Mouse (Mus musculus): ENCODE measurements around the gene Mlh1. TPM values are rescaled to one million over a fixed set of nuclear protein-coding genes. Genes with fewer than 3 reads are reported as not detected.

Mlh1 gene
- polyA plus RNA-seq, 1 experiment from 2014 or later: 33.6 TPM

DNA sequence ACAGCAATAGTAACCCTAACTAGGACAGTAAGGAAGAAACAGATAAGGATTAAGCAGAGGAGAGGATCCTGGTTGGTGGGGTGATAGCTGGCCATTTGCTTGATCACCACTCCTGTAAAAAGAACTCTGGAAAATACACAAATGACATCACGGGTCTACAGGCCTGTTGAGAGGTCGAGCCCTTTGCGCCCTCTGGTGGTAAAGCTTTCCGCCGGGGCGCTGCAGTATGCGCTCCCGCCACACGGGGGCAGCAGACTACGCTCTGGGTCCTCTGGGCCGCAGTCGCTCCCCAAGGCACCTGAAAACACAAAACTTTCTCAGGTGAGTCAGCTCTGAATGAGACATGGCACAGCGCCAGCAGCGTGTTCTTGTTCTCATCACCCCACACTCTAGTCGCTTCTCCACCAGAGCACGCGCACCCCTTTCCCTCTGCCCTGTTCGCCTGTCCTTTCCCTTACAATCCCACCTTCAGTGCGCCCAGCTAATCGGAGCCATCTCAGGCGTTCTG is 18.3 kb upstream of the Mlh1 start:
- DNase-seq (ENCODE audit: low spot score) (peak; percentile 82), ATAC-seq (ENCODE audit: low read depth) (peak; percentile 68)
- Histone ChIP-seq H3K9me3 (ENCODE audit: control insufficient read depth, low read length) (no peaks in the 10 kb centered on the region), H3K27me3 (replicated peaks; ENCODE audit: control insufficient read depth, insufficient read depth, low read length) (no peaks in the 10 kb centered on the region), H3K27ac (replicated peaks; ENCODE audit: low read depth, low read length) (no peak overlapping the region), H3K4me2 (ENCODE audit: low read depth, low read length) (peak overlapping the region; percentile 45), H3K36me3 (ENCODE audit: control insufficient read depth, insufficient read depth, low read length) (no peaks in the 10 kb centered on the region), H3K4me3 (ENCODE audit: low read depth, low read length) (no peak overlapping the region), H3K4me1 (ENCODE audit: control insufficient read depth, insufficient read depth, low read length) (no peaks in the 10 kb centered on the region; the same call in 1 of the 2 replicates), H3K9ac (ENCODE audit: low read depth, low read length) (0 out of 2 replicates have a peak overlapping the region, but pooled peaks have one; percentile 5)
- 15% methylated on average over 21 of the region's 21 CpGs for WGBS

DNA sequence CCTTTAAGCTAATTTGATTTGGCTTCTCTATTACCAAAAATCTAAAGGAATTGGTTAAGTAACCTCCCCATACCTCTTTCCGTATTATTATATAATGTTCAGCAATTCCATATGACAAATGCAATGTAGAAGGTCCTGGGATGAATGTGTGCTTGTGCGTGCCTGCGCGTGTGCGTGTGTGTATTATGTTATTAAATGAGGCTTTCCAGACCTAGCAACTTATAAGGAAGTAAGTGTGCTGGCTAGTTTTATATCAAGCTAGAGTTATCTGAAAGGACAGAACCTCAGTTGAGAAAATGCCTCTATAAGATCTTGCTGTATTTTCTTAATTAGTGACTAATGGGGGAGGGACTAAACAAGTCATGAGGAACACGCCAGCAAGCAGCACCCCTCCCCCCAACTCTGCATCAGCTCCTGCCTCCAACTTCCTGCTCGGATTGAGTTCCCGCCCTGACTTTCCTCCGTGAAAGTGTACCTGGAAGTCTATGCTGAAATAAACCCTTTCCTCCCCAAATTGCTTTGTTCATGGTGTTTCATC is 17.8 kb upstream of the Mlh1 start:
- no peaks in the 10 kb centered on the region for H3K9me3 ChIP-seq (ENCODE audit: control insufficient read depth, low read length)
- H3K4me2 ChIP-seq (ENCODE audit: low read depth, low read length): peak overlapping the region; percentile 45
- H3K27me3 ChIP-seq (replicated peaks; ENCODE audit: control insufficient read depth, insufficient read depth, low read length): no peaks in the 10 kb centered on the region
- H3K9ac ChIP-seq (ENCODE audit: low read depth, low read length): no peak overlapping the region
- H3K36me3 ChIP-seq (ENCODE audit: control insufficient read depth, insufficient read depth, low read length): no peaks in the 10 kb centered on the region
- WGBS: 42% methylated on average over 9 of the region's 9 CpGs
- no peak overlapping the region for H3K4me3 ChIP-seq (ENCODE audit: low read depth, low read length)
- peak; percentile 59 for DNase-seq (ENCODE audit: low spot score)
- ATAC-seq (ENCODE audit: low read depth): peak; percentile 58
- H3K27ac ChIP-seq (replicated peaks; ENCODE audit: low read depth, low read length): no peak overlapping the region
- H3K4me1 ChIP-seq (ENCODE audit: control insufficient read depth, insufficient read depth, low read length): no peaks in the 10 kb centered on the region; the same call in 1 of the 2 replicates

DNA sequence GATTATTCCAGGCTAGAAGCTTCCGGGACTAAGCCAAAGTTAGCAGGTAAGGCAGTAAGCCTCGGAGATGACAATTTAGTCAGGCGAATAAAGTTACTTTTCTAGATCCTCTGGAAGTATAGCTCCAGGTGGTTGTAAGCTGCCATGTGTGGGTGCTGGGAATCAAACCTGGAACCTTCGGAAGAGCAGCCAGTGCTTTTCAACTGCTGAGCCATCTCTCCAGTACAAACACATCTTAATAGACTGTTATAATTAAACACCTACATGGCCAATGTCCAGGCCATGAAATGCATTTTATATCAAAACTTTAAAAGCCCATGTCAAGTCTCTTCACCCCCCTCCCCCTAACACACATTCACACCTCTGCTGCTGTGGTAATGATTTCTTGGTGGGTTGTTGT is 16.4 kb upstream of the Mlh1 start:
- H3K4me2 ChIP-seq (ENCODE audit: low read depth, low read length): no peak overlapping the region
- ATAC-seq (ENCODE audit: low read depth) (no peak), DNase-seq (ENCODE audit: low spot score) (no peak)
- no peaks in the 10 kb centered on the region for H3K9me3 ChIP-seq (ENCODE audit: control insufficient read depth, low read length)
- H3K36me3 ChIP-seq (ENCODE audit: control insufficient read depth, insufficient read depth, low read length): no peaks in the 10 kb centered on the region
- WGBS: 92% methylated on average over 4 of the region's 4 CpGs
- H3K27ac ChIP-seq (replicated peaks; ENCODE audit: low read depth, low read length): no peak overlapping the region
- no peak overlapping the region for H3K4me3 ChIP-seq (ENCODE audit: low read depth, low read length)
- no peaks in the 10 kb centered on the region; the same call in 1 of the 2 replicates for H3K4me1 ChIP-seq (ENCODE audit: control insufficient read depth, insufficient read depth, low read length)
- H3K9ac ChIP-seq (ENCODE audit: low read depth, low read length): no peak overlapping the region
- H3K27me3 ChIP-seq (replicated peaks; ENCODE audit: control insufficient read depth, insufficient read depth, low read length): no peaks in the 10 kb centered on the region

DNA sequence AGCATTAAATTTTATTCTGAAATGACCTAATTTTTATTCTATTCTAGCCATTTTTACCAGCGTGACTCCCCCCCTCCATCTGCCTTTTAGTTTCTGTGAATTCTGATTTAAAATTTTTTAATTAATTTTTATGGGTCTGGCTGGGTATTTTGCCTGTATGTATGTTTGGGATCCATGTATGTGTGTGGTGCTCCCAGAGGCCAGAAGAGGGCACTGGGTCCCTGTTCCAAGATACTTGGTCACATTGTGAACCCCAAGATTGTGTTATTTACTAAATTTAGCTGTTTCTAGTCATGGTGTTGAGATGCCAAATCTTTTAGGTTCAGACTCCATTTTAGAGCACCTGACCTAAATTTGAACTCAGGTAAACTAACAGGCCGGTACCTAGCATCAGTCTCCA is 14.9 kb upstream of the Mlh1 start:
- DNase-seq (ENCODE audit: low spot score): no peak
- WGBS: 77% methylated on average over 2 of the region's 2 CpGs
- ATAC-seq (ENCODE audit: low read depth): no peak
- H3K4me3 ChIP-seq (ENCODE audit: low read depth, low read length): no peak overlapping the region
- H3K27me3 ChIP-seq (replicated peaks; ENCODE audit: control insufficient read depth, insufficient read depth, low read length): no peaks in the 10 kb centered on the region
- no peaks in the 10 kb centered on the region for H3K9me3 ChIP-seq (ENCODE audit: control insufficient read depth, low read length)
- no peaks in the 10 kb centered on the region for H3K36me3 ChIP-seq (ENCODE audit: control insufficient read depth, insufficient read depth, low read length)
- H3K9ac ChIP-seq (ENCODE audit: low read depth, low read length): no peak overlapping the region
- no peak overlapping the region for H3K27ac ChIP-seq (replicated peaks; ENCODE audit: low read depth, low read length)
- H3K4me2 ChIP-seq (ENCODE audit: low read depth, low read length): no peak overlapping the region
- no peaks in the 10 kb centered on the region; the same call in 1 of the 2 replicates for H3K4me1 ChIP-seq (ENCODE audit: control insufficient read depth, insufficient read depth, low read length)

DNA sequence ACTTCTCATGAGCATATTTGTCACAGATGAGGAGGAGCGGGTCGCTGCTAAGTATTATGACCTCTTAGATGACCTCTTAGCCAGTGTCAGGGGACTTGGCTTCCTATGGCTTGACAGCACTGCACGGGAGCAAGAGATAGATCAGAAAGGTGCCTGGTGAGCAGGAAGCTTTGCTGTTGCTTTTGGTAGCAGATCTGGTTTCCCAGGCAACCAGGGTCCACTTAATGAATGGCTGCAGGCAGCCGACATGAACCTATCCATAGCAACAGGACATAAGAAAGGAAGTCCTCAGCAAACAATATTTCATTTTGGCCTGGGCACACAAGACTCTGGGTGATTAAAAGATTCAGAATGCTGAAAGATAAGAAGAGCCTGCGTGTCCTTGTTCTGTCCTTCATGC is 14.1 kb upstream of the Mlh1 start:
- ATAC-seq (ENCODE audit: low read depth): no peak
- H3K9me3 ChIP-seq (ENCODE audit: control insufficient read depth, low read length): no peaks in the 10 kb centered on the region
- no peak overlapping the region for H3K4me2 ChIP-seq (ENCODE audit: low read depth, low read length)
- no peak overlapping the region for H3K9ac ChIP-seq (ENCODE audit: low read depth, low read length)
- no peaks in the 10 kb centered on the region; the same call in 1 of the 2 replicates for H3K4me1 ChIP-seq (ENCODE audit: control insufficient read depth, insufficient read depth, low read length)
- DNase-seq (ENCODE audit: low spot score): peak; percentile 2
- no peak overlapping the region for H3K27ac ChIP-seq (replicated peaks; ENCODE audit: low read depth, low read length)
- no peaks in the 10 kb centered on the region for H3K27me3 ChIP-seq (replicated peaks; ENCODE audit: control insufficient read depth, insufficient read depth, low read length)
- H3K36me3 ChIP-seq (ENCODE audit: control insufficient read depth, insufficient read depth, low read length): no peaks in the 10 kb centered on the region
- H3K4me3 ChIP-seq (ENCODE audit: low read depth, low read length): no peak overlapping the region
- WGBS: 28% methylated on average over 5 of the region's 5 CpGs

DNA sequence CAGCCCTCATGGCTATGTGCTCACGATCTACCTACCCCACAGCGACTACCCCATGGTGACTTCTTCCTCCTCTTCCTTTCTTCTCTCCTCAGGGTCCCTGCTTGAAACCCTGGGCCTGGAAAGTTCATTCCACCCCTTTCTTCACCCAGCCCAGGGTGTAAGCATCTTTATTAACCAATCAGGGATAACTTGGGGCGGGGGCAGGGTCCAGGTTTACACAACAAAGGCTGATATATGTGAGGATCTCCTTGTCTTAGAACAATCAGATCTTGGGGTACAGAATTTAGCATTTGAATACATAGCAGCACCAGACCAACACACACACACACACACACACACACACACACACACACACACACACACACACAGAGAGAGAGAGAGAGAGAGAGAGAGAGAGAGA is 13.5 kb upstream of the Mlh1 start:
- no peaks in the 10 kb centered on the region for H3K9me3 ChIP-seq (ENCODE audit: control insufficient read depth, low read length)
- no peak overlapping the region for H3K9ac ChIP-seq (ENCODE audit: low read depth, low read length)
- H3K4me3 ChIP-seq (ENCODE audit: low read depth, low read length): no peak overlapping the region
- H3K36me3 ChIP-seq (ENCODE audit: control insufficient read depth, insufficient read depth, low read length): no peaks in the 10 kb centered on the region
- no peak overlapping the region for H3K4me2 ChIP-seq (ENCODE audit: low read depth, low read length)
- no peak for ATAC-seq (ENCODE audit: low read depth)
- DNase-seq (ENCODE audit: low spot score): no peak
- H3K27ac ChIP-seq (replicated peaks; ENCODE audit: low read depth, low read length): no peak overlapping the region
- WGBS: 39% methylated on average over 3 of the region's 3 CpGs
- no peaks in the 10 kb centered on the region; the same call in 1 of the 2 replicates for H3K4me1 ChIP-seq (ENCODE audit: control insufficient read depth, insufficient read depth, low read length)
- H3K27me3 ChIP-seq (replicated peaks; ENCODE audit: control insufficient read depth, insufficient read depth, low read length): no peaks in the 10 kb centered on the region

DNA sequence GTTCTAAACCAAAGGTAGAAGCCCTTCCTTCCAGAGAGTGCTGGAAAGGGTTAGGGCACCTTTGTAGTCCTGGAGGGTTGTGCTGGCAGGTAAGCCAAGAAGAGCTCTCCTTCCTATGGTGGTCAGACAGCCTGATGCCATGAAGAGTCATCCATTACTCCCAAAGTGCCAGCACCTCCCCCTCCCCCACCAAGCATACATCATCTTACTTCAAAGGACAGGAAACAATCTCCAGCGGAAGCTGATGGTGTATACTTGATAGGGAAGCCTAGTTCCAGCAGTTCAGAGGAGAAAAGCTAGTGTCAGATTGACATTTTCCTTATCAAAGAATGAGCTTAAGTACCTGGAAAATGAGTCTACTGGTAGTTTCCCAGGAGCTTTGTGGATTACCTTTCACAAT is 3.6 kb upstream of the Mlh1 start:
- Histone ChIP-seq H3K9ac (ENCODE audit: low read depth, low read length) (0 out of 2 replicates have a peak overlapping the region, but pooled peaks have one; percentile 25), H3K4me2 (ENCODE audit: low read depth, low read length) (peak overlapping the region; percentile 70), H3K27me3 (replicated peaks; ENCODE audit: control insufficient read depth, insufficient read depth, low read length) (no peaks in the 10 kb centered on the region), H3K36me3 (ENCODE audit: control insufficient read depth, insufficient read depth, low read length) (peaks cover 54% of the 10 kb centered on the region), H3K4me3 (ENCODE audit: low read depth, low read length) (peak overlapping the region; percentile 13; the same call in 1 of the 2 replicates), H3K27ac (replicated peaks; ENCODE audit: low read depth, low read length) (no peak overlapping the region), H3K4me1 (ENCODE audit: control insufficient read depth, insufficient read depth, low read length) (peaks cover 42% of the 10 kb centered on the region), H3K9me3 (ENCODE audit: control insufficient read depth, low read length) (no peaks in the 10 kb centered on the region)
- 29% methylated on average over 1 of the region's 1 CpGs for WGBS
- no peak for DNase-seq (ENCODE audit: low spot score)
- no peak for ATAC-seq (ENCODE audit: low read depth)

DNA sequence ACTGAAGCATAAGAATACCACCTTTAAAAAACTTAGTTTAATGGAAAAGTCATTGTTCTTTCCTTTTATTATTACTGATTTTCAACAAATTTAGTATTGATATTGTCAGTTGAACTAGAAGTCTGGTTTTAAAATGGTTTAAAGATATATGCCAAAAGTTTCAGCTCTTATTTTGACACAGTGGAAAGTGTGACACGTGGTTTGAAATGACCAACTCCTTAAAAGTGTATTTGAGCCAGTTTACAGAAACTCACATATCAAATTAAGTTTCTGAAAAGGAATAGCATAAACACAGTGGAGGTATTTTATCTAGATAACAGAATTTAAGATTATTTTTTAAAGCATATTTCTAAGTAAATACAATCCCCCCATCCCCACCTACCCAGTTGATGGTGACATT is 2.4 kb upstream of the Mlh1 start:
- WGBS: 83% methylated on average over 1 of the region's 1 CpGs
- Histone ChIP-seq H3K9me3 (ENCODE audit: control insufficient read depth, low read length) (no peaks in the 10 kb centered on the region), H3K9ac (ENCODE audit: low read depth, low read length) (0 out of 2 replicates have a peak overlapping the region, but pooled peaks have one; percentile 25), H3K4me3 (ENCODE audit: low read depth, low read length) (peak overlapping the region; percentile 13), H3K27me3 (replicated peaks; ENCODE audit: control insufficient read depth, insufficient read depth, low read length) (no peaks in the 10 kb centered on the region), H3K36me3 (ENCODE audit: control insufficient read depth, insufficient read depth, low read length) (peaks cover 47% of the 10 kb centered on the region), H3K4me1 (ENCODE audit: control insufficient read depth, insufficient read depth, low read length) (peaks cover 43% of the 10 kb centered on the region), H3K4me2 (ENCODE audit: low read depth, low read length) (peak overlapping the region; percentile 70), H3K27ac (replicated peaks; ENCODE audit: low read depth, low read length) (no peak overlapping the region)
- ATAC-seq (ENCODE audit: low read depth) (no peak), DNase-seq (ENCODE audit: low spot score) (no peak)
